Mouse (Mus musculus): ENCODE measurements around the gene Cdkn1c.

- no peak for TF ChIP-seq POLR2A (IDR thresholded peaks at IDR 0.05; ENCODE audit: low read depth, low read length)
- TF ChIP-seq CTCF (conservative IDR thresholded peaks at IDR 0.05; ENCODE audit: insufficient read depth, insufficient read length, low read depth, low read length): no peak
Observed at GRCm38 (mm10) chr7:143498584-143498983, 37.7 kb upstream of the Cdkn1c start.

Data from kidney, adult 2 months (tissue).